Mouse (Mus musculus) cerebellum, postnatal 25 days (tissue): Measurements from ENCODE around the gene Kpna1.
A peak's percentile ranks its signal among the peaks of the same experiment; 100 is the strongest.

Experiments
- DNase-seq, 2 experiments: peaks; one replicate each; pipeline ENCODE4 v3.0.0; 2021; ENCODE audit warnings: mixed read lengths in 2 of 2

Kpna1 gene

DNA sequence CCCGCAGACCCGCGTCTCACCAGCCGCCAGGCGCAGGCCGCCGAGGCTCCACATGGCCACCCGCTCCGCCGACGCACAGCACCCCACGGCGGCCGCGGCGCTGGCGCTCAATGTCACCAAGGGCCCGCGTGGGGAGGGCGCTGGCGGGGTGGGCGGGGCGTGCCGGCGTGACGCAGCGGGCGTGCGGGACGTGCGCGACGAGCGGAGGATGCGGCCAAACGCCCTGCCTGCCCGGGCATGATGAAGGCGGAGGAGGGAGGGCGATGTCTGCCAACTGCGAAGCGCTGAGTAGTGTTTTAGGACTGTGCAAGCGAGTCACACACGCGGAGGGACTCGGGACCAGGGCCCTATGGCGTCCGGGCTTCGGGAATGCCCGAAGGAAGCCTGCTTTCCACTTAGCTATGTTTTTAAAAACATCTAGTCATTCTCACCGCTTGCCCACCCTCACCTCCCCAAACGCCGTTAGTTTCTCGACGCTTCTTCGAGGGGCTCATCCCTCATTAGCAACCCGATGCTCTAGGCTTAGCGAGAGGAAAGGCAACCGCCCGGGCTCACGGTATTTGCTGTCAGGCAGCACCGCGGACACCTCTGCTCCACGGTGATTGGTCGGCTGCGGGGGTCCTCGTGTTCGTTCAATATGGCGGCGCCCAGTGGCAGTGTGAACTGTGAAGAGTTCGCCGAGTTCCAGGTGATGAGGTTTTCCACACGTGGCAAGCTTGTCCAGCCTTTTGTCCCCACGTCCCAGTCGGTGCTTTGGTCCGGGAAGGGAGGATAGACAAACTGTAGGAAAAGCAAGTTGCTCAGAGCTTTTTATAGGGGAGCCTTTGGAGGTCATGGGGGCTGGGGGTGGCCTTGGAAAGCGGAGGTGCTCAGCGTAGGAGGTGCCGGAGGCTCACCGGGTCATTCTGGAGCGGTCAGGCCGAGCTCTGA, 93.2 kb downstream of the Kpna1 start, which contains the start of the genes Fam162a and Ccdc58:
Gene Fam162a, minus strand, starts transcription at position 145 of the 930 bp plus-strand sequence.
Gene Ccdc58, plus strand, starts transcription at position 236 of the 930 bp plus-strand sequence.
- peak; percentile 96 to 98 for DNase-seq

DNA sequence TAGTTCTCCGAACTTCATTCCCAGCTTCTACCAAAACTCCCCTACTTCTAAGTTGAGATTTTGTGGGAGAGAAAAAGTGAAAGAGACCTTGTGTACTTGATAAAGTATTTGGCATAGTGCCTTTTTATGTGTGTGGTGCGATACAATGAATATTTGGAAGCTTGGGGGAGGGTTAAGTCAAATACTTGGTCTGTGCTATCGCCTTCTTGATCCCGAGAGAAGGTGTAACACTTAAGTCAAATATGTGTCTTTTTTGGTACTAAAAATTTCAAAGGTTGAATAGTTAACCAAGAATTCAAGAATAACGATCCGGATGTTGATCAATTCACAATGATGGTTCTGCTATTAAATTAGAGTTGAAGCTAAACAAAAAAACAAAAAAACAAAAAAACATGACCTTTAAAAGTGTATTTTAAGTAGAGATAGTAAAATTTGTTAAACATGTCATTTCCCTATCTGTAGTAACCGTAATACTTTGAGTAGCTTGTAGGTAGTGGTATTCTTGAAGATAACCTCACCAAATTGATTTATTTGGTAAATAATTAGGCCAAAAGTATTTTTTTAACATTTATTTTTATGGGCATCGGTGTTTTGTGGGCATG, 94.0 kb downstream of the Kpna1 start:
- DNase-seq = no peak

DNA sequence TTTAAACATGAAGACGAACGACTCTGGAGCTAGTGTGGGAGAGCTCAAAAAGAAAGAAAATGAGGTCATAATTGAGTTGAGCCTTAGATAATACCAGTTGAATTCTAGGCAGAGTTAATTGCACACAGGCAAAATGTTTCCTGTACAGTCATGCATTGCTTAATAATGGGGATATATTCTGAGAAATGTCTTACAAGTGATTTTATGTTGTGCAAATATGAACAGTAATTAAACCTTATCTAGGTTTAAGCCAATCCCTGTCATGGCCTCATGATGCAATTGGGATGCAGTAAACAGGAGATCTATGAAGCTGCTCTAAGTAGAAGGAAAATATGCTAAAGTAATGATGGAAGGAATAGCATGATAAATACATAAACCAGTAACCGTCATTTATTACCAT, 96.2 kb downstream of the Kpna1 start:
- DNase-seq = no peak

- no peak for DNase-seq
Observed at GRCm38 (mm10) chr16:36079916-36080315, 101.4 kb downstream of the Kpna1 start.
